Mouse (Mus musculus) hindlimb bud, embryonic 11.5 days (tissue): ENCODE data around the gene Kdelr3.

Experiments used
- DNase-seq: peaks from one replicate; pipeline ENCODE4 v3.0.0-alpha.2; 2012; ENCODE audit warnings: low read depth, low spot score; ENCODE audit errors: extremely low spot score

Gene Kdelr3

GRCm38 (mm10) chr15:79516171-79517096 lies at the start of gene Kdelr3:
Gene Kdelr3 (plus strand): TSS chr15:79516411.
- DNase-seq, result no peak

DNA sequence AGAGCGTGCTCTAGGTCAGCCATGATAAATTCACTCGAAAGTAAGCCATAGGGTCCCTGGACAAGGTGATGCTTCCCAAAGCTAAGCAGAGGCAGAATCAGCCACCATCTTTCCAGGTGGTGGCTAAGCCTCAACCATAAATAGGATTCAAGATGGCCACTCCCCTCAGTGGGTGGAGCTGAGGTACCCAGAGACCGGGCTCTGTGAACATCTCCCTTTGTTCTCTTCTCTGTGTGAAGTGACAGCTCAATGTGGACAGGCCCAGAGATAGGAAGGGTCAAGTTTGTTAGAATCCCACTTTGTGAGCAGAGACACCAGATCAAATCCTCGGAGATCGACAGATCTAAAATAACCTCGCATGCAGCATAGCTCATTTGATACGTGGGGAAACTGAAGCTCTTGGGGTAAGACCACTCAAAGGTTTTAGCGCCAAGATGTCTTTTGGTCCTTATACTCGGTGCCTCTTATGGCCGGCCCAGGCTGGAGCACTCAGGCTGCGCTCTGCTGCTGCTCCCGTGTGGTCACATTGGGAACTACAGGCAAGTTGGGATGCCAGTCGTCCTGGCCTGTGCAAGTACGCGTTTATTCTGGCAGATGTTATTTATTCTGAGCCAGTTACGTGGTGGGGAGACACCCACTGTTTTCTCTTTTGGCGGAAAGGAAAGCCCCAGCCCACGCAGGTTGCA lies 49.5 kb upstream of the Kdelr3 start:
- DNase-seq, result peak; percentile 61

GRCm38 (mm10) chr15:79469577-79469976 lies 46.6 kb upstream of the Kdelr3 start:
- DNase-seq, result no peak

- DNase-seq, result no peak
These were observed 45.6 kb upstream of the Kdelr3 start for GRCm38 (mm10) chr15:79470583-79470982.

DNA sequence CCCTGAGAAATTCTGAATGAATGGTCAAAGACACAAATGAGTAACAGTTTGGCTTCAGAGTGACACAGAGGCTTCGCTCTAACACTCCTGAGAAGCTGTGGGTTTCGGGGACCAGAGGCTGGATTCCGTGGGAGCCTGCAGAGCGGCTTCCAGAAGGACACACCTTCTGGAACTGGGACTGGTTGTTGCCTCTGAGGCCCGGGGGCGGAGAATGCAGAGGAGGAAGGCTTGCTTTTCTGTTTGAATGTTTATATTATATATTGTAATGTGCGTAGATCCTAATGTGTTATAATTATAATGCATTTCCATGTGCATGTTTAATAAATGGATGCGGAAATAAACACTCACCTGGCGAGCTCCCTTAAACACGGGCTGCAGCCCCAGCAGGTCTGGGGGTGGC lies 45.1 kb upstream of the Kdelr3 start:
- no peak for DNase-seq

DNA sequence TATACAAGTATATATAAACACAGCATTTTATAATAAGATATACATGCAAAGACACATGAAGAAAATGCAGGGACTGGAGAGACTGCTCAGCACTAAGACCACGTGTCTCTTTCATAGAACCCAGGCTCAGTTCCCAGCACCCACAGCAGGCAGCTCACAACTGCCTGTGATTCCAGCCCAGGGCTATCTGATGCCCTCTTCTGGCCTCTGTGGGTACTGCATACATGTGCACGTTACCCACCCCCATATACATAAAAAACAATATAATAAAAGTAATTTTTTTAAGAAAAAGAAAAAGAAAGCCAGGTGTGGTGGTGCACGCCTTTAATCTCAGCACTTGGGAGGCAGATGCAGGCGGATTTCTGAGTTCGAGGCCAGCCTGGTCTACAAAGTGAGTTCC lies 43.2 kb upstream of the Kdelr3 start:
- no peak for DNase-seq

GRCm38 (mm10) chr15:79473638-79474355 lies 42.4 kb upstream of the Kdelr3 start:
- no peak for DNase-seq

DNA sequence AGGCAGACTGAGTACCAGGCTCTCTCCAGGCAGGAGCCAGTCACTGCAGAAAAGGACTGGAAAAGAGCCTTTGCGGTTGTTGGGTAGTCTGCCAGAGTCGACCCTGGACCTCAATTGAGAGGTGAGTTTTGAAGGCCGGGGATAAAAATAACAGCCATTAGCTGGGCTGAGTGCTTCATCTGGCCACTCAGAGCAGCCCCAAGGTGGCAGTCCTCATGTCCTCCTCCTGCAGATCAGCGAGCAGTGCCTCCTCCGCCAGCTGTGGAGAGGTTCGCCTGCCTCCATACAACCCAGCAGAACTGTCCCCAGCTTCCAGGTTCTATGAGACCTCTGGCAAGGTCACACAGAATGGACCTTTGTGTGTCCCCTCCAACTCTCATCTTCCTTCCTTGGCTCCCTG lies 39.0 kb upstream of the Kdelr3 start:
- no peak for DNase-seq

DNA sequence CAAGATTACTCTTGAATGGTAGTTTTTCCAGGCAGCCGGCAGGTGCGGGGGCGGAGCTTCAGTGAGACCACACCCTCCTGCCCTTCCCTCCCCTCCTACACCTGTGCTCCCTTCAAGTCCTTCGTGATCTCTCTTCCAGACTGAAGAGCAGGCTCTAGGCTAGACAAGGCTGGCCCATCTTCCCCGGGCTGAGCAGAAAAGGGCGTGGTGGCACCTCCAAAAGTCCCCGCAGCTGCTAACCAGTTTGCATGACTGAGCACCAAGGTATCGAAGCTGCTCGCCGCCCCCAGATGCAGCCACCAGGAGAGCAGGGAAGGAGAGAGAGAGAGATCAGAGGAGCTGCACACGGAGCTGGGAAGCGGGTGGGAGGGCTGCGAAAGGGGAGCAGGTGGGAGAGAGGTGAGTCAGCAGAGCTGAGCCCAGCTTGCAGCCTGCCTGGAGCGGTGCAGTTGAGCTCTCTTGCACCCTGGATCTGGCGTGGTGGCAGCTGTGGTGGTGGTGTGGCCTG lies 35.0 kb upstream of the Kdelr3 start:
- no peak for DNase-seq

- no peak for DNase-seq
These were observed 26.7 kb upstream of the Kdelr3 start for GRCm38 (mm10) chr15:79489463-79489862.

- no peak for DNase-seq
These were observed 22.7 kb upstream of the Kdelr3 start for GRCm38 (mm10) chr15:79493527-79493926.

- no peak for DNase-seq
These were observed 16.1 kb upstream of the Kdelr3 start for GRCm38 (mm10) chr15:79500110-79500509.

GRCm38 (mm10) chr15:79502891-79503341 lies 13.3 kb upstream of the Kdelr3 start:
- no peak for DNase-seq

GRCm38 (mm10) chr15:79503438-79503837 lies 12.8 kb upstream of the Kdelr3 start:
- no peak for DNase-seq

DNA sequence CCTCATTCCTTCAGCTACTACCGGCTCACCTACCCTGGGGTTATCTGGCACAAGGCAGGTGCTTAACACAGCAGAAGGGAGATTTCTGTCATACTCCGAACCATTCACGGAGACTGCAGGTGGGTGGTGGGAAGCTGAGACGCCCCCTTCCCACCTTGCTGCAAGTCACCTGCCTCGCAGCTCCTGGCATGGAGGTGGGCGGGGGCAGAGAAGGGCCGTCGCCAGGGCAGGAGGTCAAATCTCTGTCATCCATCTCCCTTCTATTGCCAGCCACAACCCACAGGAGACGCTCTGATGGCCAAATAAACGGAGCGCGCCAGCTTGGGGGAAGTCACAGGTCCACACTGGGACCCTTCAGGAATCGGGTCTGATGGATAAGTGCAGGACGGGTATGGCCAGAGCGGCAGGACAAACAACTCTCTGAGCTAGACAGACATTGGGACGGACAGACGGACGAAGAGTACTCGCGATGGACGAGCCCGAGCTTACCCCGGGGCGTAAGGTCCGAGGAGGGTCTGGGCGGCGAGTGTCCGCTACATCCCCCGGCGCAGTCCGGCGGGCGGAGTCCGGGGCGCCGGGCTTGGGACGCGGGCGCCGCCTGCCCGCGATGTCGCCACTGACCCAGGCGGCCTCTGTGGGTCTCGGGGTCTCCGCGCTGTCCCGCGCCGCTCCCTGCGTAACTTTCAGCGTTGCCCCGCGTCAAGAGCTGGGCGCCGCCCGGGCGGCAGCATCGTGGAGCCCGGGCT lies 11.3 kb upstream of the Kdelr3 start, which contains the start of gene Kcnj4:
Gene Kcnj4, minus strand, starts transcription at position 535 of the 746 bp plus-strand sequence.
- DNase-seq, result no peak

DNA sequence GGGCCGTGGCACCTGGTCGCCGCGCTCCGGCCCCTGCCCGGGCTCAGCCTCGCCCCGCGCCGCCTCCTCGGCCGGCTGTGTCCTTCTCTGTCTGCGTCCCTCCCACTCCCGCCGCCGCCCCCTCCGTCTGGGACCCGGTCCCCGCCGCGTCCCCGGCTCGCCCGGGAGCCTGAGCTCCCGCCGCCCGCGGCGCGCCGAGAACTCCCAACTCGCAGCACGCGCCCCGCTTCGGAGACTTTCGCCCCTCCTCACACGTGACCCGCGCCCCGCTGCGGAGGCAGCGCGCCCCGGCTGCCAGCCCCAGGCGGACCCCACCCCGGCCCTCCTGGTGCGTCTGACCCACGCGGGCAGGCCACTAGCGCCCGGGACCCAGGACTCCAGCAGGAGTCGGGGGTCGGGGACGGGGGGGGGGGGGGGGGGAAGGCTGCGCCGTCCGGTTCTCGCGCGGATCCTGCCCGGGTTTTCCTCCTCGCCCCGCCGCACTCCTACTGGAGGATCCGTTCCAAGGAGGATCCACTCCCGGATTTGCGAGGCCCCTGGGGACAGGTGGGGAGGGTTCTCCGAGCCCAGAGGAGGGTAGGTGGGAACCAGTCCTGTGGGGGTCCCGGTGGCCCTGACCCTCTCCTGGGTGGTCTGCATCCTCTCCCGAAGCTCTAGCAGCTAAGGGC lies 10.5 kb upstream of the Kdelr3 start:
- no peak for DNase-seq

- DNase-seq, result no peak
These were observed 9.8 kb upstream of the Kdelr3 start for GRCm38 (mm10) chr15:79506460-79506859.

GRCm38 (mm10) chr15:79507055-79507828 lies 9.0 kb upstream of the Kdelr3 start:
- DNase-seq, result no peak

DNA sequence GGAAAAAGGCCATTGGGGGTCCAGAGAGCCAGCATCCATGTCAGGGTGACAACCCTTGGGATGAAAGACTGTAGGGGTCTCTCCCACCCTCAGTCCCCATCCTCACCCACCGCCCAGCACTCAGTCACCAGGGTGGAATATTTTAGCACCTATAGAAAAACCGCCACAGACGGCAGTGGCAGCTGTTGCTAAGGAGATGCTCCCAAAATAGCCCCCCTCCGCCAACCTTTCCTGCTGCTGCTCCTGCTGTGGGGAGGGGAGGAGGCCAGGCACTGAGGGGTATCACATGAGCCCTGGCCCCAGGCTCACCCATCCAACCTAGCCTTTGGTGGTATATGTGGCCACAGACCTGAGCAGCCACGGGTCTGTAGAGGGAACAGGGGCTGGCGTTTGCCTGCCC lies 6.2 kb upstream of the Kdelr3 start:
- no peak for DNase-seq
